Mouse (Mus musculus) heart, postnatal 14 days (tissue): ENCODE results near the gene Gpr165. TPM values are rescaled to one million over a fixed set of nuclear protein-coding genes. Genes with fewer than 3 reads are reported as not detected.

ENCODE experiments used
- DNase-seq, 2 experiments: peaks; one replicate each; pipeline ENCODE4 v3.0.0; 2021 to 2022
- intact Hi-C: fragments of 180-260 bp; cut with DNase I; formaldehyde crosslinking; loops from one replicate; pipeline ENCODE4 v1.15.1; 2025
- long read RNA-seq, 2 experiments: library from polyadenylated mRNA; stranded (forward); transcript quantifications; one replicate each; pipeline ENCODE4 v2.0.0; 2021
- total RNA-seq, 2 experiments: library from RNA; stranded (reverse); gene quantifications; 2 replicates each; pipeline ENCODE4 v1.2.3; 2021

Gpr165 gene
- total RNA-seq, result under 1 TPM; 0.10 to 0.14 TPM
- long read RNA-seq, experiment 1, result 0 reads
- long read RNA-seq, experiment 2, result 0 reads

DNA sequence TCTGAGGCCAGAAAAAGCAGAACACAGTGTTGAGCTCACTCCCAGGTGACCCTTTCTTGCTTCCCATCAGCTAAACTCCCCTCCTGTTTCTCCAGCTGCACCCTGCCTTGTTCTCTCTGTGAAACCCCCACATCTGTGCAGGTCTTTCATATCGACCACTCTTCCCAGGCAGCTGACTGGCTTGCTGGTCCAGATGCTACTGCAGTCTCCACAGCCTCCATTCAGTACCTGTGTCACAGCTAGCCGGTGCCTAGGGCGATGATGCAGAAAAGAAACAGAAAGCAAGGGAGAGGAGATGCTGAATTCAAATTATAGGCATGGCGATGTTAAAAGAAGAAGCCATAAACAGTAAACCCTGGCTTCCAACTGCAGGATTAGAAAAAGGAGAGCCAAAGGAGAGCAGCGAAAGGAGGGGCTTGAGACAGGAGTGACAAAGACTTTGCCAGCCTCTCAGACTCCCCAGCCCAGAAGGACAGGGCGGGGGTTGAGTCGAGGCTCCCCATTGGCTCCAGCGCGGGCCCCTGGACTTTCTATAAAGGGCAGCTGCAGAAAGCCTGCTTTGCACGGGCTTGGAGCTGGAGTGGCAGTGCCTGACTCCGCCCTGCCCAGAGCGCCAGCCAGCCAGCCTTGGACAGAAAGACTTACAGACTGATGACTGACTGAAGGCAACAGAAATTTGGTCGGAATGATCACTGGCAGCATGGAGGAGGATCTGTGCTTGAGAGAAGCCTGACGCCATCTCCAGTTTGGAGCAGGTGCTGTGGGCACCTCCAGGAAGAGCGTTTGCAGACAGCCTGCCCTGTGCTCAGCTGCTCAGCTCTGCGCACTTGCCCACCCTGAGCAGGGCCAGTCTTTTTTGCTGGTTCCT lies at the start of gene Gpr165:
Gene Gpr165 (plus strand): TSS at position 535 of the 868 bp plus-strand sequence.
- DNase-seq, result peak; percentile 12 to 25
- intact Hi-C loops, result no loop called here

GRCm38 (mm10) chrX:96674871-96675270 lies 38.4 kb upstream of the Gpr165 start:
- no peak for DNase-seq
- intact Hi-C loops, result no loop called here
